Mouse (Mus musculus): ENCODE data around the gene Gabarap. TPM values are rescaled to one million over a fixed set of nuclear protein-coding genes. Genes with fewer than 3 reads are reported as not detected.

The Gabarap gene
- total and polyA plus RNA-seq, 3 experiments = 132 to 241 TPM; not detected in 1

GRCm38 (mm10) chr11:69998567-69999491, 7.9 kb downstream of the Gabarap start (continued):
- TF ChIP-seq UBTF (IDR thresholded peaks at IDR 0.05; ENCODE audit: borderline replicate concordance, insufficient read depth, low read depth, low read length) (no peak), NRF1 (IDR thresholded peaks at IDR 0.05; ENCODE audit: insufficient read depth, low read depth, low read length, poor library complexity, severe bottlenecking) (no peak), TBP (IDR thresholded peaks at IDR 0.05; ENCODE audit: low read depth, low read length) (no peak), MAX (IDR thresholded peaks at IDR 0.05; ENCODE audit: low read length) (0 out of 2 replicates have a peak, but pooled peaks have one; percentile 33)

GRCm38 (mm10) chr11:69999666-70000065, 8.7 kb downstream of the Gabarap start:
- no peak for DNase-seq (ENCODE audit: low read depth, low spot score)
- Histone ChIP-seq H3K9me3 (replicated peaks; ENCODE audit: insufficient read depth, low read length) (no peaks in the 10 kb centered on the region), H3K27me3 (ENCODE audit: control insufficient read depth in 1 of 2, insufficient read depth in 2 of 2, low read length in 2 of 2) (no peaks in the 10 kb centered on the region), H3K36me3 (ENCODE audit: control insufficient read depth in 1 of 2, insufficient read depth in 2 of 2, low read length in 2 of 2) (peaks cover 8 to 44% of the 10 kb centered on the region in 2 experiments), H3K4me3 (ENCODE audit: control insufficient read depth in 1 of 2, insufficient read depth in 1 of 2, low read depth in 2 of 2, low read length in 2 of 2) (no peak overlapping the region), H3K9ac (ENCODE audit: control insufficient read depth, low read depth, low read length, poor library complexity, severe bottlenecking) (no peak overlapping the region), H3K27ac (ENCODE audit: control insufficient read depth, low read depth, low read length) (peak overlapping the region; percentile 41), H3K79me2 (ENCODE audit: control insufficient read depth, insufficient read depth, low read length, poor library complexity) (peaks cover 53% of the 10 kb centered on the region), H3K4me1 (ENCODE audit: control insufficient read depth in 1 of 2, insufficient read depth in 2 of 2, low read length in 2 of 2) (peaks cover 16 to 39% of the 10 kb centered on the region in 2 experiments)
- TF ChIP-seq MXI1 (IDR thresholded peaks at IDR 0.05; ENCODE audit: low read depth, low read length) (no peak), SMC3 (IDR thresholded peaks at IDR 0.05; ENCODE audit: low read depth, low read length) (no peak), TAL1 (IDR thresholded peaks at IDR 0.05; ENCODE audit: low read length) (no peak), NELFE (IDR thresholded peaks at IDR 0.05; ENCODE audit: low read depth, low read length) (no peak)

DNA sequence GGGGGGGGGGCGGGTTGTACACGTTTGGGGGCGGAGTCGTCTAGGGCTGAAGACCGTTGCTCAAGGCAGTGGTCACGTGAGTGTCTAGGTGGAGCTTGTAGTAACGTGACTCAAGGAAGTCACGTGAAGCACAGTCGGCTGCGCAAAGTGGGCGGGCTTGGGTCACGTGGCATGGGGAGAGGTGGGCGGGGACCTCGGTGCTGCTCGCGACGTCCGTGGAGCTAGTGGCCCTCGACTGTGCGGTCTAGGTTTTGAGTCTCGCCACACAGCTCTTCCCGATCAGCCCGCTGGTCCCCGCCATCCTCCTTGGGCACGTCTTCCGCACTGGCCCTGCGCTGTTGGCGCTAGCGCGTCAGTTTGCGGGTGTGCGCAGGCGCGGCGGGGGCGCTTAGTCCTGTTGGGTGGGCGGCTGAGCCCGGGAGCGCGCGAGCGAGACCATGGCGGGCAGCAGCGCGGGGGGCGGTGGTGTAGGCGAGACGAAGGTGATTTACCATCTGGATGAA, 9.5 kb downstream of the Gabarap start, which contains the start of gene Dvl2:
Gene Dvl2, plus strand, starts transcription at position 200 of the 503 bp plus-strand sequence.
- no peaks in the 10 kb centered on the region for H3K27me3 ChIP-seq (ENCODE audit: control insufficient read depth in 1 of 2, insufficient read depth in 2 of 2, low read length in 2 of 2)
- peak; percentile 99 for DNase-seq (ENCODE audit: low read depth, low spot score)
- peak within 1 kb of the TSS; percentile 84 for H3K27ac ChIP-seq (ENCODE audit: control insufficient read depth, low read depth, low read length)
- peaks cover 16 to 38% of the 10 kb centered on the region in 2 experiments for H3K4me1 ChIP-seq (ENCODE audit: control insufficient read depth in 1 of 2, insufficient read depth in 2 of 2, low read length in 2 of 2)
- peak within 1 kb of the TSS; percentile 87 for H3K9ac ChIP-seq (ENCODE audit: control insufficient read depth, low read depth, low read length, poor library complexity, severe bottlenecking)
- peak within 1 kb of the TSS; percentile 69 to 83 for H3K4me3 ChIP-seq (ENCODE audit: control insufficient read depth in 1 of 2, insufficient read depth in 1 of 2, low read depth in 2 of 2, low read length in 2 of 2)
- peaks cover 53% of the 10 kb centered on the region for H3K79me2 ChIP-seq (ENCODE audit: control insufficient read depth, insufficient read depth, low read length, poor library complexity)
- no peaks in the 10 kb centered on the region for H3K9me3 ChIP-seq (replicated peaks; ENCODE audit: insufficient read depth, low read length)
- H3K36me3 ChIP-seq (ENCODE audit: control insufficient read depth in 1 of 2, insufficient read depth in 2 of 2, low read length in 2 of 2) = peaks cover 8 to 39% of the 10 kb centered on the region in 2 experiments
- TF ChIP-seq MAZ (IDR thresholded peaks at IDR 0.05; ENCODE audit: low read depth, low read length) (no peak), TCF12 (IDR thresholded peaks at IDR 0.05; ENCODE audit: low read depth, low read length) (peak; percentile 51), POLR2AphosphoS2 (IDR thresholded peaks at IDR 0.05; ENCODE audit: low read length) (peak; percentile 98), ZMIZ1 (IDR thresholded peaks at IDR 0.05; ENCODE audit: low read depth, low read length) (peak; percentile 55; the same call in 1 of the 2 replicates), POLR2A (IDR thresholded peaks at IDR 0.05; ENCODE audit: control insufficient read depth in 1 of 2, insufficient read depth in 1 of 2, low read depth in 1 of 2, low read length in 2 of 2, poor library complexity in 1 of 2) (peak; percentile 85 to 93), UBTF (IDR thresholded peaks at IDR 0.05; ENCODE audit: borderline replicate concordance, insufficient read depth, low read depth, low read length) (0 out of 2 replicates have a peak, but pooled peaks have one; percentile 76), RAD21 (IDR thresholded peaks at IDR 0.05; ENCODE audit: low read depth, low read length) (no peak), NELFE (IDR thresholded peaks at IDR 0.05; ENCODE audit: low read depth, low read length) (peak; percentile 59; the same call in 1 of the 2 replicates), MEF2A (IDR thresholded peaks at IDR 0.05; ENCODE audit: extremely low read depth, insufficient replicate concordance, low read depth, low read length, poor library complexity, severe bottlenecking) (no peak), MYC (IDR thresholded peaks at IDR 0.05; ENCODE audit: low read depth, low read length) (peak; percentile 61; the same call in 1 of the 2 replicates), SMC3 (IDR thresholded peaks at IDR 0.05; ENCODE audit: low read depth, low read length) (no peak), CTCF (IDR thresholded peaks at IDR 0.05 in 2 of 3, conservative IDR thresholded peaks at IDR 0.05 in 1 of 3; ENCODE audit: control insufficient read depth in 1 of 3, insufficient read depth in 1 of 3, low read depth in 2 of 3, low read length in 3 of 3, poor library complexity in 1 of 3, severe bottlenecking in 1 of 3) (no peak), NRF1 (IDR thresholded peaks at IDR 0.05; ENCODE audit: insufficient read depth, low read depth, low read length, poor library complexity, severe bottlenecking) (peak; percentile 79), MAX (IDR thresholded peaks at IDR 0.05; ENCODE audit: low read length) (peak; percentile 99), EP300 (IDR thresholded peaks at IDR 0.05; ENCODE audit: low read depth in 1 of 2, low read length in 2 of 2) (peak in 1 of 2 experiments; percentile 64; a peak in 2 of 4 replicates), BHLHE40 (IDR thresholded peaks at IDR 0.05; ENCODE audit: borderline replicate concordance, low read depth, low read length) (peak; percentile 99), JUND (IDR thresholded peaks at IDR 0.05; ENCODE audit: low read depth, low read length) (no peak), TAL1 (IDR thresholded peaks at IDR 0.05; ENCODE audit: low read length) (no peak), ETS1 (IDR thresholded peaks at IDR 0.05; ENCODE audit: low read depth, low read length) (peak; percentile 79), USF1 (IDR thresholded peaks at IDR 0.05; ENCODE audit: low read depth, low read length) (peak; percentile 97), GATA1 (IDR thresholded peaks at IDR 0.05; ENCODE audit: low read depth, low read length) (no peak), GABPA (IDR thresholded peaks at IDR 0.05; ENCODE audit: low read depth, low read length) (no peak), MXI1 (IDR thresholded peaks at IDR 0.05; ENCODE audit: low read depth, low read length) (peak; percentile 91; the same call in 1 of the 2 replicates)
